Mouse (Mus musculus) CH12.LX (cell line): ENCODE results near the gene Pex19.

Experiments used
- JUN ChIP-seq: IDR thresholded peaks from 2 replicates; pipeline ENCODE4 v1.6.1; 2011; ENCODE audit warnings: low read depth, mild to moderate bottlenecking, low read length, improper control_type of control experiment, moderate library complexity; ENCODE audit not compliant: insufficient read depth
- MYC ChIP-seq: IDR thresholded peaks from 2 replicates; pipeline ENCODE4 v1.6.1; 2011; ENCODE audit warnings: low read depth, mild to moderate bottlenecking, improper control_type of control experiment, low read length
- ZMIZ1 ChIP-seq: IDR thresholded peaks from 2 replicates; pipeline ENCODE4 v1.6.1; 2012; ENCODE audit warnings: low read depth, mild to moderate bottlenecking, inconsistent platforms, low read length, improper control_type of control experiment

GRCm38 (mm10) chr1:172119100-172119499 lies 7.5 kb upstream of the Pex19 start:
- TF ChIP-seq MYC = no peak
- TF ChIP-seq ZMIZ1 = no peak
- no peak for TF ChIP-seq JUN
